Mouse (Mus musculus) thymus, adult 2 months (tissue): Measurements from ENCODE around the gene Efhd2.

Experiments
- CTCF ChIP-seq: fragments of 200-500 bp; IDR thresholded peaks from 2 replicates; pipeline ENCODE4 v1.5.1; 2012; ENCODE audit warnings: mild to moderate bottlenecking, control low read depth, low read length, moderate library complexity, borderline replicate concordance; ENCODE audit not compliant: control insufficient read depth, poor library complexity, insufficient read depth; ENCODE audit errors: extremely low read depth
- POLR2A ChIP-seq: fragments of 200-500 bp; IDR thresholded peaks from 2 replicates; pipeline ENCODE4 v1.6.1; 2012; ENCODE audit warnings: mild to moderate bottlenecking, low read length, control low read depth, moderate library complexity; ENCODE audit not compliant: control insufficient read depth, poor library complexity, insufficient read depth; ENCODE audit errors: extremely low read depth

GRCm38 (mm10) chr4:141901711-141902478 lies 27.2 kb upstream of the Efhd2 start:
- TF ChIP-seq CTCF (no peak), POLR2A (no peak)
